Mouse (Mus musculus) fat pad, adult 2 months (tissue): ENCODE data around the gene Atp6v0a1.

Experiments
- DNase-seq: peaks from one replicate; pipeline ENCODE4 v3.0.0-alpha.2; 2011; ENCODE audit warnings: low read depth, low spot score; ENCODE audit errors: extremely low read depth

Gene Atp6v0a1

GRCm38 (mm10) chr11:101023371-101023770 lies 14.1 kb downstream of the Atp6v0a1 start:
- no peak for DNase-seq

- DNase-seq, result no peak
These were observed 14.7 kb downstream of the Atp6v0a1 start for GRCm38 (mm10) chr11:101024001-101024400.

GRCm38 (mm10) chr11:101027121-101027520 lies 17.9 kb downstream of the Atp6v0a1 start:
- no peak for DNase-seq

- no peak for DNase-seq
These were observed 20.1 kb downstream of the Atp6v0a1 start for GRCm38 (mm10) chr11:101029320-101029719.

- no peak for DNase-seq
These were observed 21.0 kb downstream of the Atp6v0a1 start for GRCm38 (mm10) chr11:101030136-101030807.

- DNase-seq, result no peak
These were observed 21.5 kb downstream of the Atp6v0a1 start for GRCm38 (mm10) chr11:101030808-101031156.

- DNase-seq, result no peak
These were observed 22.2 kb downstream of the Atp6v0a1 start for GRCm38 (mm10) chr11:101031470-101031869.

- no peak for DNase-seq
These were observed 24.7 kb downstream of the Atp6v0a1 start for GRCm38 (mm10) chr11:101033856-101034500.

- no peak for DNase-seq
These were observed 25.5 kb downstream of the Atp6v0a1 start for GRCm38 (mm10) chr11:101034614-101035327.

- no peak for DNase-seq
These were observed 26.1 kb downstream of the Atp6v0a1 start for GRCm38 (mm10) chr11:101035328-101035695.

GRCm38 (mm10) chr11:101037795-101038194 lies 28.5 kb downstream of the Atp6v0a1 start:
- DNase-seq, result no peak

- DNase-seq, result no peak
These were observed 36.6 kb downstream of the Atp6v0a1 start for GRCm38 (mm10) chr11:101045826-101046225.

GRCm38 (mm10) chr11:101046440-101046839 lies 37.2 kb downstream of the Atp6v0a1 start:
- DNase-seq, result no peak

- no peak for DNase-seq
These were observed 38.2 kb downstream of the Atp6v0a1 start for GRCm38 (mm10) chr11:101047502-101047901.

- no peak for DNase-seq
These were observed 41.1 kb downstream of the Atp6v0a1 start for GRCm38 (mm10) chr11:101050359-101050758.

- no peak for DNase-seq
These were observed 41.8 kb downstream of the Atp6v0a1 start for GRCm38 (mm10) chr11:101051051-101051493.

GRCm38 (mm10) chr11:101051617-101052016 lies 42.4 kb downstream of the Atp6v0a1 start:
- DNase-seq, result no peak

GRCm38 (mm10) chr11:101052751-101053473 lies 43.7 kb downstream of the Atp6v0a1 start:
- no peak for DNase-seq

- DNase-seq, result no peak
These were observed 44.7 kb downstream of the Atp6v0a1 start for GRCm38 (mm10) chr11:101053974-101054373.

- no peak for DNase-seq
These were observed 46.2 kb downstream of the Atp6v0a1 start for GRCm38 (mm10) chr11:101055418-101055817.

- DNase-seq, result no peak
These were observed 47.6 kb downstream of the Atp6v0a1 start for GRCm38 (mm10) chr11:101056885-101057284.
